Mouse (Mus musculus) embryonic fibroblast, embryonic 13.5 days (primary cell): ENCODE measurements around the gene Phldb2.

Source experiments
- CTCF ChIP-seq: IDR thresholded peaks from 2 replicates; pipeline ENCODE4 v1.5.1; 2011; ENCODE audit warnings: mild to moderate bottlenecking, control low read depth, low read length, moderate library complexity, borderline replicate concordance; ENCODE audit not compliant: insufficient read depth
- POLR2A ChIP-seq: IDR thresholded peaks from 2 replicates; pipeline ENCODE4 v1.6.1; 2011; ENCODE audit warnings: low read depth, mild to moderate bottlenecking, control low read depth, low read length, moderate library complexity

DNA sequence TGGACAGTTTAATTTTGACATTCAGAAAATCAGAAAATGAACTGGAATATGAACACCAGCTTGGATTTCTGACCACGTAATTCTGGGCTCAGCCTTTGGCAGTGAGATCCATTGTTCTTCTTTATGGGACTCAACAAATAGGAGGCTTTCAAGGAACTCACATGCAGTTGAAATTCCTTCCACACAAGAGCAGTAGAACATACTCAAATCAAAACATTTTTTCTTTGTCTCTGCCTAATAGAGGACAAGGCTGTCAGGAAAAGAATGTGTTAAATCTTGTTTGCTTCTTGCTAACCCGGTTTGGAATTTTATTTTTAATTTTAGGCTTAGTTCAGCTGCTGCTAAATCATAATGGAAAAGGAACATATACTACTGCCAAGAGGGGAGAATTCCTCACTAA, 153.0 kb downstream of the Phldb2 start:
- TF ChIP-seq CTCF: no peak
- no peak for TF ChIP-seq POLR2A
